Mouse (Mus musculus) intestine, embryonic 14.5 days (tissue): ENCODE measurements around the gene Il11ra1. TPM values are rescaled to one million over a fixed set of nuclear protein-coding genes. Genes with fewer than 3 reads are reported as not detected.
"Not testable (repeated sequence)": the region's sequence is repeated elsewhere in the genome, so short reads cannot be mapped to it uniquely, and the experiment has no call there.

Experiments
- ATAC-seq: fragments of 200-750 bp; cut with Nextera tagmentation; replicated peaks from 2 replicates; pipeline ENCODE4 v1.8.0; 2017; ENCODE audit warnings: low read depth, moderate number of reproducible peaks, moderate TSS enrichment, moderate library complexity; ENCODE audit not compliant: low FRiP score, low TSS enrichment
- DNase-seq: peaks from one replicate; pipeline ENCODE4 v3.0.0-alpha.2; 2018; ENCODE audit warnings: low spot score
- H3K27ac ChIP-seq: fragments of 300-500 bp; sonication (generic); 2 replicates; pipeline ENCODE4 v1.5.1; 2014; ENCODE audit warnings: low read depth, mild to moderate bottlenecking, control low read depth
- H3K27me3 ChIP-seq: fragments of 300-500 bp; sonication (generic); replicated peaks from 2 replicates; pipeline ENCODE4 v1.6.1; 2014; ENCODE audit warnings: low read length, control low read depth; ENCODE audit not compliant: control insufficient read depth, insufficient read depth
- H3K36me3 ChIP-seq: fragments of 300-500 bp; sonication (generic); 2 replicates; pipeline ENCODE4 v1.6.1; 2014; ENCODE audit warnings: low read length, control low read depth; ENCODE audit not compliant: control insufficient read depth, insufficient read depth
- H3K4me1 ChIP-seq: fragments of 300-500 bp; sonication (generic); replicated peaks from 2 replicates; pipeline ENCODE4 v1.6.1; 2014; ENCODE audit warnings: low read length, control low read depth, mixed read lengths; ENCODE audit not compliant: control insufficient read depth, insufficient read depth
- H3K4me2 ChIP-seq: fragments of 300-500 bp; sonication (generic); 2 replicates; pipeline ENCODE4 v1.6.1; 2014; ENCODE audit warnings: low read length
- H3K4me3 ChIP-seq: fragments of 300-500 bp; sonication (generic); 2 replicates; pipeline ENCODE4 v1.5.1; 2014; ENCODE audit warnings: low read depth, low read length, control low read depth, mixed read lengths
- H3K9ac ChIP-seq: fragments of 300-500 bp; sonication (generic); 2 replicates; pipeline ENCODE4 v1.6.1; 2014; ENCODE audit warnings: mild to moderate bottlenecking, low read length
- H3K9me3 ChIP-seq: fragments of 300-500 bp; sonication (generic); 2 replicates; pipeline ENCODE4 v1.6.1; 2016; ENCODE audit warnings: low read length, control low read depth; ENCODE audit not compliant: control insufficient read depth
- WGBS: fragments of 180-500 bp; shearing (Covaris S2); extraction: QIAGEN DNeasy Blood & Tissue Kit; methylation state at CpG from one replicate; pipeline ENCODE4 v1.1.7; 2014; 5-methylcytosine and 5-hydroxymethylcytosine counted together
- polyA plus RNA-seq: library from polyadenylated mRNA; unstranded; fragments of >200 nt; fragmentation: Nextera tagmentation; extraction: Ambion mirVana; gene quantifications from 2 replicates; pipeline ENCODE4 v1.2.1, GENCODE M21; 2014

Il11ra1 gene
- polyA plus RNA-seq, 1 experiment from 2014 or later, result 130 TPM

GRCm38 (mm10) chr4:41762099-41762687 is 62.4 kb downstream of the Il11ra1 start:
- ATAC-seq, result peak; percentile 57; the same call in 1 of the 2 replicates
- H3K4me3 ChIP-seq, result peak overlapping the region; percentile 49
- H3K9ac ChIP-seq, result peak overlapping the region; percentile 52

GRCm38 (mm10) chr4:41762688-41763114 is 62.9 kb downstream of the Il11ra1 start:
- H3K4me2 ChIP-seq, result peak overlapping the region; percentile 73
- H3K27me3 ChIP-seq, ATAC-seq, H3K9me3 ChIP-seq, DNase-seq: not testable (repeated sequence)
- peaks cover 17% of the 10 kb centered on the region for H3K36me3 ChIP-seq
- WGBS, result 42% methylated on average over 8 of the region's 8 CpGs
- peak overlapping the region; percentile 49 for H3K4me3 ChIP-seq
- H3K4me1 ChIP-seq, result peaks cover 29% of the 10 kb centered on the region
- H3K27ac ChIP-seq, result peak overlapping the region; percentile 86
- H3K9ac ChIP-seq, result peak overlapping the region; percentile 52; the same call in 1 of the 2 replicates

More at GRCm38 (mm10) chr4:41762099-41762687, 62.4 kb downstream of the Il11ra1 start:
- Histone ChIP-seq H3K27ac (peak overlapping the region; percentile 86), H3K9me3 (no peaks in the 10 kb centered on the region), H3K36me3 (peaks cover 17% of the 10 kb centered on the region), H3K4me1 (peaks cover 29% of the 10 kb centered on the region), H3K4me2 (peak overlapping the region; percentile 73), H3K27me3 (no peaks in the 10 kb centered on the region)
- WGBS, result 31% methylated on average over 8 of the region's 8 CpGs
- no peak for DNase-seq

GRCm38 (mm10) chr4:41763176-41763575 is 63.4 kb downstream of the Il11ra1 start:
- H3K4me3 ChIP-seq, H3K27me3 ChIP-seq, H3K4me2 ChIP-seq, H3K9ac ChIP-seq, DNase-seq, ATAC-seq, H3K9me3 ChIP-seq, H3K27ac ChIP-seq: not testable (repeated sequence)
- H3K36me3 ChIP-seq, result peaks cover 15% of the 10 kb centered on the region
- WGBS, result 67% methylated on average over 3 of the region's 6 CpGs
- peaks cover 29% of the 10 kb centered on the region for H3K4me1 ChIP-seq

GRCm38 (mm10) chr4:41767301-41767700 is 67.5 kb downstream of the Il11ra1 start:
- H3K27me3 ChIP-seq, ATAC-seq, H3K9ac ChIP-seq, H3K27ac ChIP-seq, H3K4me2 ChIP-seq, H3K4me3 ChIP-seq, DNase-seq, H3K36me3 ChIP-seq, H3K9me3 ChIP-seq, H3K4me1 ChIP-seq: not testable (repeated sequence)
- WGBS, result 77% methylated on average over 10 of the region's 10 CpGs

GRCm38 (mm10) chr4:41772946-41773345 is 73.2 kb downstream of the Il11ra1 start:
- 8% methylated on average over 7 of the region's 16 CpGs for WGBS
- DNase-seq, result peak; percentile 54
- ATAC-seq, H3K9me3 ChIP-seq, H3K36me3 ChIP-seq, H3K27ac ChIP-seq, H3K27me3 ChIP-seq, H3K4me1 ChIP-seq, H3K9ac ChIP-seq: not testable (repeated sequence)
- Histone ChIP-seq H3K4me3 (peak overlapping the region; percentile 20; the same call in 1 of the 2 replicates), H3K4me2 (peak overlapping the region; percentile 36)

GRCm38 (mm10) chr4:41773502-41773901 is 73.7 kb downstream of the Il11ra1 start:
- Histone ChIP-seq H3K4me3 (peak overlapping the region; percentile 36), H3K4me2 (peak overlapping the region; percentile 34)
- under 1% methylated on average over 13 of the region's 25 CpGs for WGBS
- not testable (repeated sequence) for H3K9ac ChIP-seq, H3K27ac ChIP-seq, H3K4me1 ChIP-seq, ATAC-seq, H3K27me3 ChIP-seq, H3K9me3 ChIP-seq, H3K36me3 ChIP-seq
- peak; percentile 77 for DNase-seq

GRCm38 (mm10) chr4:41774002-41774401 is 74.2 kb downstream of the Il11ra1 start, which contains the start of gene Ccl27a:
Gene Ccl27a (minus strand): TSS chr4:41774247.
- H3K9ac ChIP-seq, H3K36me3 ChIP-seq, H3K4me1 ChIP-seq, H3K9me3 ChIP-seq, H3K27me3 ChIP-seq, H3K27ac ChIP-seq, ATAC-seq: not testable (repeated sequence)
- peak; percentile 89 for DNase-seq
- Histone ChIP-seq H3K4me3 (peak within 1 kb of the TSS; percentile 36), H3K4me2 (peak within 1 kb of the TSS; percentile 44)
- 1% methylated on average over 12 of the region's 14 CpGs for WGBS

GRCm38 (mm10) chr4:41774506-41774905 is 74.7 kb downstream of the Il11ra1 start:
- 69% methylated on average over 3 of the region's 3 CpGs for WGBS
- H3K27me3 ChIP-seq, ATAC-seq, H3K4me1 ChIP-seq, H3K36me3 ChIP-seq, H3K9ac ChIP-seq, H3K9me3 ChIP-seq, H3K27ac ChIP-seq: not testable (repeated sequence)
- DNase-seq, result peak; percentile 54
- Histone ChIP-seq H3K4me3 (peak overlapping the region; percentile 36; the same call in 1 of the 2 replicates), H3K4me2 (peak overlapping the region; percentile 44)

- not testable (repeated sequence) for H3K4me2 ChIP-seq, DNase-seq, ATAC-seq, H3K9ac ChIP-seq, H3K27me3 ChIP-seq, H3K4me1 ChIP-seq, H3K4me3 ChIP-seq, H3K27ac ChIP-seq, H3K9me3 ChIP-seq, H3K36me3 ChIP-seq
- 90% methylated on average over 1 of the region's 1 CpGs for WGBS
These were observed 76.1 kb downstream of the Il11ra1 start for GRCm38 (mm10) chr4:41775840-41776239.
